Mouse (Mus musculus): ENCODE data around the gene Rtf2.

GRCm38 (mm10) chr2:172399901-172400300 is 40.5 kb upstream of the Rtf2 start:
- TF ChIP-seq MAFK (IDR thresholded peaks at IDR 0.05; ENCODE audit: insufficient read depth, low read depth, low read length) (no peak), ZNF384 (IDR thresholded peaks at IDR 0.05; ENCODE audit: low read depth, low read length) (no peak)
